Mouse (Mus musculus): ENCODE data around the gene Ace3. TPM values are rescaled to one million over a fixed set of nuclear protein-coding genes. Genes with fewer than 3 reads are reported as not detected.

The Ace3 gene
- not detected for total RNA-seq (2021)
- long read RNA-seq = 0 reads

DNA sequence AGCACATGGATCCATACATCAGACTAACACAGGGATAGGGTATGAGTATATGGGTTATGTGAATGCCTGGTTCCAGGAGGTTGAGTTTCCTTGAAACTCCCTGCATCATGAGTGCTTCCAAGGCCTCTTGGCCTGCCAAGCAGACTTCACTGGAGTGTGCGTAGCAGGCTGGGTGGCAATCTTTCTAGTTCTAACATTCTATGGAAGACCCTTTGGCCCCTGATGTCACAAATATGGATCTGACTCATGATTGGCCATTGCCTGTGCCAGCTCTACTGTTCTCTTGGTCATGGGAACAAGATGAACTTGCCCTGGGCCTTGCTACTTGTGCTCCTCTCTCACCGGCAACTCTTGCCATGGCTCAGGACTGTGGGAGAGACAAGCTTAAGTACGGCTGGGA, at the start of gene Ace3:
Ace3 (plus strand) TSS at position 301 of the 400 bp plus-strand sequence.
- DNase-seq (ENCODE audit: low spot score in 2 of 2) = no peak

GRCm38 (mm10) chr11:105944770-105945672, 49.5 kb upstream of the Ace3 start:
- no peak for DNase-seq (ENCODE audit: low spot score in 2 of 2)

- DNase-seq (ENCODE audit: low spot score in 2 of 2) = no peak
These were observed 47.8 kb upstream of the Ace3 start for GRCm38 (mm10) chr11:105946694-105947154.

- no peak for DNase-seq (ENCODE audit: low spot score in 2 of 2)
These were observed 46.2 kb upstream of the Ace3 start for GRCm38 (mm10) chr11:105948255-105948654.

DNA sequence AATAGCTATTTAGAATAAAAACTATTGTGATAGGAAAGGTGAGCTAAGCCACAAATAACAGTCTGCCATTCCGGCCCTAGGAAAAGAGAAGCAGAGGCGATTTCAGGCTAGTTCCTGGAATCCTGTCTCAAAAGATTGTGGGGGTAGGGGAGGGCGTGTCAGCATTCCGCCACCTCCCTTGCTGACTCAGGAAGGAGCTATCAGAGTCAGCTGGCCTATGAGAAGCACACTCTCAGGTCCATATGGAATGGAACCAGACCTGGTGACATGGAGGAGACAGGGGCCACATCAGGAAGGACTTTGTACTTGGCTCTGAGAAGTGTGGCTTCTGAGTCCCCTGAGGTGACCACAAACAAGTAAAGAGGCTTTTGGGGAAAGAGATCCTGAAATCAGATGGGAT, 44.0 kb upstream of the Ace3 start:
- DNase-seq (ENCODE audit: low spot score in 2 of 2) = no peak

GRCm38 (mm10) chr11:105951601-105952044, 42.9 kb upstream of the Ace3 start:
- no peak for DNase-seq (ENCODE audit: low spot score in 2 of 2)

- no peak for DNase-seq (ENCODE audit: low spot score in 2 of 2)
These were observed 42.4 kb upstream of the Ace3 start for GRCm38 (mm10) chr11:105952111-105952510.

- no peak for DNase-seq (ENCODE audit: low spot score in 2 of 2)
These were observed 41.5 kb upstream of the Ace3 start, which contains the start of gene Cyb561 for GRCm38 (mm10) chr11:105952911-105953386. TSS of gene Cyb561 (minus strand) at chr11:105953336.

DNA sequence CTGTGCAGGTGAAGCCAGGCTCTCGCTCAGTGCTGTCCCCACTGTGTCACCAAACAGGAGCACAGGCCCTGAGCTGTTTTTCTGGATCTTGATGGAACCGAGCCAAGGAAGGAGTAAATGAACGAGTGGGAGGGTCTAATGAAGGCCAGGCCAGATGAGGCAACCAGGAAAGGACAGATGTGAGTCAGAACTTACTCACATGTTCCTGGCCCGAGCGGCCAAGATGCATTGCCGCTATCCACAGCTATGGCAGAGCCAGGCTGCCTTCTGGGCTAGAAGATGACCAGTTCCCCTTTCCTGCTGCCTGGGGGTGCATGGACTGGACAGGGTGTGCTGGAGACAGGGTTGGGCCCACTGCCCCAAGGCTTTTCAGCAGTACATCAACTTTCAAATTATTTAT, 41.1 kb upstream of the Ace3 start:
- no peak for DNase-seq (ENCODE audit: low spot score in 2 of 2)

DNA sequence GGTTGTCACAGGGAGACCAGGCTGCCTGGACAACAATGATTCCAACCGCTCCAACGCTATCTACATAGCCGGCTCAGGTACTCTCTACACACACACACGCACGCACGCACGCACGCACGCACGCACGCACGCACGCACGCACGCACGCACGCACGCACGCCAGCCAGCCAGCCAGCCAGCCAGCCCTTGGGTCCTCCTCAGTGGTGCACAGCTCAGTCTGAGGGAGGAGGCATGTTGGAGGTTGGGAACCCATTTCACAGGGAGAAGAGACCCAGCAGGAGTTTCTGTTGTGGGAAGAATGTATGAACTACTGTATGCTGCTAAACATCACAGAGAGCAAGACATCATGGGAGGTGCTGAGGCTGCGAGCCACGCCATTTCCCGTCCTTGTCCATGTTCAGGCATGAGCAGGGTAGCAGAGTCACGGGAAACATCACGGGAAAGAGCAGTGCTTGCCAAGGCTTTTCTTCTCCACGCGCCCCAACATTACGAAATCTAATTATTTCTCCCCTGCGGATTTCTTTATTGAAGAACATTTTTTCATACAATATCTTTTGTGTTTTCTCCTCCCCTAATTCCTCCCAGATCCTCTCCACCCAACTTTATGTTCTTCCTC, 38.6 kb upstream of the Ace3 start:
- no peak for DNase-seq (ENCODE audit: low spot score in 2 of 2)

GRCm38 (mm10) chr11:105957501-105957900, 37.0 kb upstream of the Ace3 start:
- no peak for DNase-seq (ENCODE audit: low spot score in 2 of 2)

DNA sequence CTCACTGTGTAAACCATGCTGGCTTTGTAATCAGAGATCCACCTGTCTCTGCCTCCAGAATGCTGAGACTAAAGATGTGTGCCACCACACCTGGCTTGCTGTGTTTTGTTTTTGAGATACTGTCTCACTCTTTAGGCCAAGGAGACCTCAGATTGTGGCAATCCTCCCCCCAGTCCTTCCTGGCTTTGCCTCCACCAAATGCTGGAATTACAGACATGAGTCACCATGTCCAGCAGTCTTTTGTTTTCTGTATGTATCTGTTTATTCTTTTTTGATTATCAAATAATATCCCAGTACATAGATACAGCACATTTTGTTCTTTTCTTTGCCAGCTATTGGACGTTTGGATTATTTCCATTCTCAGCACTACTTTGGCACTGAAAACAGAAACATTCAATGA, 35.9 kb upstream of the Ace3 start:
- DNase-seq (ENCODE audit: low spot score in 2 of 2) = no peak

DNA sequence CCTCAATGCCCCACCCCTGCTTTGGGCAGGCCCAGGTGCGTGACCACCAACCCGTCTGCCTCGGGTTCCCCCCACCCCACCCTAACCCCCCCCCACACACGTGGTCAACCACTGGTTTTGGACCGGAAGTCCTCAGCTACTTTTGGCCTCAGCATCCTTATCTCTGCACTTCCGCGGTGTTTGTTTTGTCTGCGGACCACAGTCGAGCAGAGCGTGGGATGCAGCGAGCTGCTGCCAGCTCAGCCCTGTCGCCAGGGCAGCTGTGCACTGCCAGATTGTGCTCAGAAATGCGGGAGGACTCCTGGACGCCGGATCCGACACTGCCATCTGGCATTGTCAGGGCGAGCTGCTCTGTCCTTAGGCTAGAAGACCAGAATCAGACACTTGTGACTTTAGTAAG, 35.1 kb upstream of the Ace3 start:
- peak; percentile 25 to 39 for DNase-seq (ENCODE audit: low spot score in 2 of 2)

- no peak for DNase-seq (ENCODE audit: low spot score in 2 of 2)
These were observed 29.8 kb upstream of the Ace3 start for GRCm38 (mm10) chr11:105964691-105965090.

DNA sequence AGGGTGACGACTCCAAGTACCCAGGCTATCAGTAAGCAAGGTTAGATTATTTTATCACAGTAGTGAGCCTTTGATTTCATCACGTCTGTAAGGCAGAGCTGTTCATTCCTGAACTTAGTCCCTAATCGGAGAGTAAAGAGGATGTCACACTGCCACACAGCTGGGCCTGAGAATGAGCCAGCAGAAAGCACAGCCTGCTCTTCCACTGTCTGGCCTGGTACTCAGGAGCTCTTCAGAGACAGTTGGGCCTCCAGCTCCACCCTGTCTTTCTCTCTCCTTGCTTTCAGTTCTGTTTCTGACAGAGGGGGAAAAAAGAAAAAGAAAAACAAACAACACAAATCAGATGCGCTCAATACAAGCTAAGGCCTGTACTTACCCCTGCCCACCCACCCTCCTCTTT, 28.2 kb upstream of the Ace3 start:
- no peak for DNase-seq (ENCODE audit: low spot score in 2 of 2)

- no peak for DNase-seq (ENCODE audit: low spot score in 2 of 2)
These were observed 26.5 kb upstream of the Ace3 start, which contains the start of gene Ace for GRCm38 (mm10) chr11:105967741-105968574. TSS of gene Ace (plus strand) at chr11:105967945.

GRCm38 (mm10) chr11:105968948-105969347, 25.5 kb upstream of the Ace3 start:
- no peak for DNase-seq (ENCODE audit: low spot score in 2 of 2)

DNA sequence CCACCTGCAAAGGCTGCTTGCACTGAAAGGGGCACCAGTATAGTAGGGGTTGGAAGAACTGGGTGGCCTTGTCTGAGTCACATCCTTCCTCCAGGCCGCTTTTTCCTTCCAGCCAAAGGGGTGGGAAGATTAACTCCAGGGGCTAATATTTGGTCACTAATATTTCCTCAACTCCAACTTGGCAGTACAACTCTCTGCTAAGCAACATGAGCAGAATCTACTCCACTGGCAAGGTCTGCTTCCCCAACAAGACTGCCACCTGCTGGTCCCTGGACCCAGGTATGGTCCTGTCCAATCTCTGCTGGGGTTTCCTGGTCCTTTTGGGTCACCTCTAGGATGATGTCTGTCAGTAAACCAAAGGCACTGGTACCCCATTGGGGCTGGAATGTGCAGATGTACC, 25.0 kb upstream of the Ace3 start:
- DNase-seq (ENCODE audit: low spot score in 2 of 2) = peak in 1 of 2 experiments; percentile 22

GRCm38 (mm10) chr11:105974593-105974992, 19.9 kb upstream of the Ace3 start:
- no peak for DNase-seq (ENCODE audit: low spot score in 2 of 2)

DNA sequence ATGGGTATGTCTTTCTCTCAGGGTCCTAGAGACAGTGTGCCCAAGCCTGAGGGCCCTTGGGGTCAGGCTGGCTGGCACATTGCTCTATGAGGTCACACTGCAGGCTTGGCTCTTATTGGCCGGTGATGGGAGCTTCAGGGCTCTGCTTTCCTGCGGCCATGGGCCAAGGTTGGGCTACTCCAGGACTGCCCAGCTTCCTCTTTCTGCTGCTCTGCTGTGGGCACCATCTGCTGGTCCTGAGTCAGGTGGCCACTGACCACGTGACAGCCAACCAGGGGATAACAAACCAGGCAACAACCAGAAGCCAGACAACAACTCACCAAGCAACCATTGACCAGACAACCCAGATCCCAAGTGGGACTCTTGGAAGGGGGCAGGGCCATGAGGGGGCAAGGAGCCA, 19.4 kb upstream of the Ace3 start:
- no peak for DNase-seq (ENCODE audit: low spot score in 2 of 2)

- no peak for DNase-seq (ENCODE audit: low spot score in 2 of 2)
These were observed 18.8 kb upstream of the Ace3 start for GRCm38 (mm10) chr11:105975636-105976035.

Data from layer of hippocampus, adult 18-20 months (tissue).